Mouse (Mus musculus) MEL (cell line): ENCODE measurements around the gene Prdm1.

Experiments
- CTCF ChIP-seq, 3 experiments: IDR thresholded peaks in 2 of 3; conservative IDR thresholded peaks in 1 of 3; 2 replicates each; pipeline ENCODE4 v1.5.1; 2011 to 2012; ENCODE audit warnings: low read length in 3 of 3, low read depth in 2 of 3, mild to moderate bottlenecking in 2 of 3, improper control_type of control experiment in 1 of 3, inconsistent platforms in 1 of 3, mixed read lengths in 1 of 3, moderate library complexity in 1 of 3; ENCODE audit not compliant: control insufficient read depth in 1 of 3, insufficient read depth in 1 of 3, poor library complexity in 1 of 3, severe bottlenecking in 1 of 3
- E2F4 ChIP-seq: IDR thresholded peaks from 2 replicates; pipeline ENCODE4 v1.6.1; 2011; ENCODE audit warnings: low read depth, low read length, improper control_type of control experiment, borderline replicate concordance
- GABPA ChIP-seq: IDR thresholded peaks from 2 replicates; pipeline ENCODE4 v1.6.1; 2012; ENCODE audit warnings: low read depth, mild to moderate bottlenecking, inconsistent platforms, low read length, improper control_type of control experiment, moderate library complexity
- GATA1 ChIP-seq: IDR thresholded peaks from 2 replicates; pipeline ENCODE4 v1.6.1; 2011; ENCODE audit warnings: low read depth, low read length, improper control_type of control experiment
- HCFC1 ChIP-seq: IDR thresholded peaks from 2 replicates; pipeline ENCODE4 v1.6.1; 2012; ENCODE audit warnings: low read depth, mild to moderate bottlenecking, inconsistent platforms, low read length, improper control_type of control experiment, moderate library complexity
- JUND ChIP-seq: IDR thresholded peaks from 2 replicates; pipeline ENCODE4 v1.6.1; 2011; ENCODE audit warnings: low read depth, mild to moderate bottlenecking, improper control_type of control experiment, low read length
- MAFK ChIP-seq: IDR thresholded peaks from 2 replicates; pipeline ENCODE4 v1.6.1; 2011; ENCODE audit warnings: low read depth, mild to moderate bottlenecking, low read length, improper control_type of control experiment, borderline replicate concordance
- MEF2A ChIP-seq: IDR thresholded peaks from 2 replicates; pipeline ENCODE4 v1.6.1; 2014; ENCODE audit warnings: low read depth, mild to moderate bottlenecking, inconsistent platforms, low read length, improper control_type of control experiment; ENCODE audit not compliant: poor library complexity, insufficient replicate concordance, severe bottlenecking; ENCODE audit errors: extremely low read depth
- NELFE ChIP-seq: IDR thresholded peaks from 2 replicates; pipeline ENCODE4 v1.6.1; 2011; ENCODE audit warnings: low read depth, low read length, improper control_type of control experiment
- POLR2A ChIP-seq, 2 experiments: IDR thresholded peaks; 2 replicates each; pipeline ENCODE4 v1.6.1; 2011 to 2012; ENCODE audit warnings: low read length in 2 of 2, mild to moderate bottlenecking in 2 of 2, control low read depth in 1 of 2, improper control_type of control experiment in 1 of 2, low read depth in 1 of 2, moderate library complexity in 1 of 2; ENCODE audit not compliant: control insufficient read depth in 1 of 2, insufficient read depth in 1 of 2, poor library complexity in 1 of 2
- POLR2AphosphoS2 ChIP-seq: IDR thresholded peaks from 2 replicates; pipeline ENCODE4 v1.6.1; 2011; ENCODE audit warnings: low read length, improper control_type of control experiment
- TBP ChIP-seq: IDR thresholded peaks from 2 replicates; pipeline ENCODE4 v1.8.0; 2011; ENCODE audit warnings: low read depth, low read length, improper control_type of control experiment
- TCF12 ChIP-seq: IDR thresholded peaks from 2 replicates; pipeline ENCODE4 v1.6.1; 2014; ENCODE audit warnings: low read depth, mild to moderate bottlenecking, inconsistent platforms, low read length, improper control_type of control experiment, moderate library complexity

DNA sequence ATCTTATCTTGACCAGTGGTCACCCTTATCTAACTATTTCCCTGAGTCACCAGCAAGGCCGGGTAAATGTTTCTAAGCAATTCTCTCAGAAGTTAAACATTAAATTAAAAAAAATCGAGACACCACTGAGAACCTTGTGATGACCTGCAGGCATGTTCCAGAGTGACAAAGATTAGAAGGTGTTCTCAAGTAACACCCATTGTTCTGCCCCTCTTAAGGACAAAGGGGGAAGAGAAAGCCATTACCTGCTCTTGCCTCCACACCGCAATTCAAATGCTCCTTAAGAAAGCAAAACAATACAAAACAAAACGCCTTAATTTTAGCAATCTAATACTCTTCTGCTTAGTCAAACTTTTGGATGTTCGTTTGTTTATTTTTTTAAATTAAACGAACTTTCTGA lies 8.1 kb downstream of the Prdm1 start:
- TF ChIP-seq GATA1 (no peak), CTCF (IDR thresholded peaks at IDR 0.05 in 2 of 3, conservative IDR thresholded peaks at IDR 0.05 in 1 of 3; ENCODE audit: control insufficient read depth in 1 of 3, insufficient read depth in 1 of 3, low read depth in 2 of 3, low read length in 3 of 3, poor library complexity in 1 of 3, severe bottlenecking in 1 of 3) (no peak), TCF12 (no peak), E2F4 (no peak), TBP (no peak), MAFK (no peak), NELFE (no peak), POLR2A (IDR thresholded peaks at IDR 0.05; ENCODE audit: control insufficient read depth in 1 of 2, insufficient read depth in 1 of 2, low read depth in 1 of 2, low read length in 2 of 2, poor library complexity in 1 of 2) (no peak), HCFC1 (no peak), MEF2A (no peak), JUND (no peak), GABPA (no peak), POLR2AphosphoS2 (no peak)
